Mouse (Mus musculus) forebrain, embryonic 15.5 days (tissue): ENCODE results near the gene Il15. TPM values are rescaled to one million over a fixed set of nuclear protein-coding genes. Genes with fewer than 3 reads are reported as not detected.

Experiments used
- ATAC-seq: fragments of 200-750 bp; cut with Nextera tagmentation; replicated peaks from 2 replicates; pipeline ENCODE4 v1.8.0; 2017; ENCODE audit warnings: mild to moderate bottlenecking, moderate TSS enrichment, moderate library complexity
- H3K27ac ChIP-seq: fragments of 300-500 bp; sonication (generic); replicated peaks from 2 replicates; pipeline ENCODE4 v1.5.1; 2015; ENCODE audit warnings: mild to moderate bottlenecking, inconsistent platforms
- H3K27me3 ChIP-seq: fragments of 300-500 bp; sonication (generic); 2 replicates; pipeline ENCODE4 v1.6.1; 2015; ENCODE audit warnings: inconsistent platforms
- H3K36me3 ChIP-seq: fragments of 300-500 bp; sonication (generic); 2 replicates; pipeline ENCODE4 v1.6.1; 2015; ENCODE audit warnings: mild to moderate bottlenecking, inconsistent platforms
- H3K4me1 ChIP-seq: fragments of 300-500 bp; sonication (generic); 2 replicates; pipeline ENCODE4 v1.6.1; 2015; ENCODE audit warnings: inconsistent platforms
- H3K4me2 ChIP-seq: fragments of 300-500 bp; sonication (generic); replicated peaks from 2 replicates; pipeline ENCODE4 v1.6.1; 2015; ENCODE audit warnings: mild to moderate bottlenecking, inconsistent platforms
- H3K4me3 ChIP-seq: fragments of 300-500 bp; sonication (generic); 2 replicates; pipeline ENCODE4 v1.5.1; 2015; ENCODE audit warnings: mild to moderate bottlenecking, inconsistent platforms
- H3K9ac ChIP-seq: fragments of 300-500 bp; sonication (generic); replicated peaks from 2 replicates; pipeline ENCODE4 v1.6.1; 2015; ENCODE audit warnings: mild to moderate bottlenecking, inconsistent platforms
- H3K9me3 ChIP-seq: fragments of 300-500 bp; sonication (generic); 2 replicates; pipeline ENCODE4 v1.6.1; 2016; ENCODE audit warnings: inconsistent platforms
- WGBS: fragments of 180-500 bp; shearing (Covaris S2); methylation state at CpG from one replicate; pipeline ENCODE4 v1.1.7; 2015; ENCODE audit warnings: mixed read lengths; 5-methylcytosine and 5-hydroxymethylcytosine counted together
- polyA plus RNA-seq: library from polyadenylated mRNA; unstranded; fragments of >200 nt; fragmentation: Nextera tagmentation; extraction: Ambion mirVana; gene quantifications from 2 replicates; pipeline ENCODE4 v1.2.1, GENCODE M21; 2015

Gene Il15
- polyA plus RNA-seq, 1 experiment from 2014 or later: 0.81 TPM

- no peaks in the 10 kb centered on the region for H3K36me3 ChIP-seq
- no peaks in the 10 kb centered on the region for H3K9me3 ChIP-seq
- WGBS: 75% methylated on average over 5 of the region's 5 CpGs
- no peak overlapping the region for H3K4me2 ChIP-seq
- no peaks in the 10 kb centered on the region for H3K4me1 ChIP-seq
- H3K27ac ChIP-seq: no peak overlapping the region
- no peak overlapping the region for H3K9ac ChIP-seq
- ATAC-seq: no peak
- H3K27me3 ChIP-seq: no peaks in the 10 kb centered on the region
- H3K4me3 ChIP-seq: no peak overlapping the region
Observed at GRCm38 (mm10) chr8:82281995-82282394, 121.0 kb downstream of the Il15 start.
